Mouse (Mus musculus): Measurements from ENCODE around the gene Agmat. TPM values are rescaled to one million over a fixed set of nuclear protein-coding genes. Genes with fewer than 3 reads are reported as not detected.

The Agmat gene
- total RNA-seq (2021): under 1 TPM in 1 of 2 experiments, not detected in 1; 0.24 TPM

- DNase-seq (ENCODE audit: extremely low spot score in 1 of 2, low spot score in 2 of 2): no peak
- intact Hi-C loops (cut with DNase I): no loop called here
These were observed at the start of gene Agmat for GRCm38 (mm10) chr4:141746578-141747346. TSS of gene Agmat (plus strand) at chr4:141746672.

- no peak for DNase-seq (ENCODE audit: extremely low spot score in 1 of 2, low spot score in 2 of 2)
- intact Hi-C loops (cut with DNase I): no loop called here
These were observed 41.8 kb upstream of the Agmat start for GRCm38 (mm10) chr4:141704625-141705024.

DNA sequence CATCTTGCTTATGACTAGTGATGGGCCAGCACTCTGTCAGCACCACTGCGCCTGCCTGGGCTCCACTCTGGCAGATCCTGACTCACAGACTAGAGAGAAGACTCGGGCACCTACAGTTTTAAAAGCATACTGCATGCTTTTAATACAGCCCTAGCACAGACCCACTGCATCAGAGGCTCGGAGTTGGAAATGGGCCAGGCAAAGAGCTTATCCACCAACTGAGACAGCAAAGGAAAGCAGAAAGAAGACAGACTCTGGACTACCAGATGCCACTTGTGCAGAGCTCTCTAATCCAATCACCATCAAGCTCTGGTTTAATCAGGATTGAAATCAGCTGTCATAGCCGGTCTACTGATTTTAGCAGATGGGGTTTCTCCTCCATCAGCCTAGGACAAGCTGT is 41.1 kb upstream of the Agmat start:
- intact Hi-C loops (cut with DNase I): no loop called here
- DNase-seq (ENCODE audit: extremely low spot score in 1 of 2, low spot score in 2 of 2): peak; percentile 62 to 67

- DNase-seq (ENCODE audit: extremely low spot score in 1 of 2, low spot score in 2 of 2): no peak
- intact Hi-C loops (cut with DNase I): no loop called here
These were observed 38.5 kb upstream of the Agmat start for GRCm38 (mm10) chr4:141708005-141708404.

- DNase-seq (ENCODE audit: extremely low spot score in 1 of 2, low spot score in 2 of 2): no peak
- intact Hi-C loops (cut with DNase I): no loop called here
These were observed 37.5 kb upstream of the Agmat start for GRCm38 (mm10) chr4:141708971-141709370.

- intact Hi-C loops (cut with DNase I): no loop called here
- no peak for DNase-seq (ENCODE audit: extremely low spot score in 1 of 2, low spot score in 2 of 2)
These were observed 35.2 kb upstream of the Agmat start for GRCm38 (mm10) chr4:141711250-141711649.

GRCm38 (mm10) chr4:141713598-141714142 is 32.8 kb upstream of the Agmat start:
- intact Hi-C loops (cut with DNase I): no loop called here

DNA sequence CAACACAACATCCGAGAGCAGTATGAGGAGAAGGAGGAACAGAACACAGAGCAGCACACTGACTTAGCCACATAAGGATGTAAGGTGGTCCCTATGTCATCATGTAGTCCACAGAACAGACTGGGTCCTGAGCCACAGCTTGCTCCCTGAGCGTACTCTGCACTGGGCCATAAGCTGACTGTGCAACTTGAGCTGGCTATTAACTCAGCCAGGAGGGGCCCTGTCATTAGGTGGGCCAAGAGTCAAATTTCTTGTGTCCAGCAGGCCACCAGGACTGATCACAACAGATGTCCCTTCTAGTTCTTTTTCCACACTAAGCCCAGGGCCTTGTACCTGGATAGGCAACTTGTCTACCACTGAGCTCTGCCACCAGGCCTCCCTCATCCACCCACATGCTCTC is 31.4 kb upstream of the Agmat start:
- no peak for DNase-seq (ENCODE audit: extremely low spot score in 1 of 2, low spot score in 2 of 2)
- intact Hi-C loops (cut with DNase I): no loop called here

More at GRCm38 (mm10) chr4:141713598-141714142, 32.8 kb upstream of the Agmat start:
- DNase-seq (ENCODE audit: extremely low spot score in 1 of 2, low spot score in 2 of 2): no peak

- intact Hi-C loops (cut with DNase I): no loop called here
- DNase-seq (ENCODE audit: extremely low spot score in 1 of 2, low spot score in 2 of 2): no peak
These were observed 28.8 kb upstream of the Agmat start for GRCm38 (mm10) chr4:141717633-141718032.

GRCm38 (mm10) chr4:141719304-141719703 is 27.2 kb upstream of the Agmat start:
- no peak for DNase-seq (ENCODE audit: extremely low spot score in 1 of 2, low spot score in 2 of 2)
- intact Hi-C loops (cut with DNase I): no loop called here

DNA sequence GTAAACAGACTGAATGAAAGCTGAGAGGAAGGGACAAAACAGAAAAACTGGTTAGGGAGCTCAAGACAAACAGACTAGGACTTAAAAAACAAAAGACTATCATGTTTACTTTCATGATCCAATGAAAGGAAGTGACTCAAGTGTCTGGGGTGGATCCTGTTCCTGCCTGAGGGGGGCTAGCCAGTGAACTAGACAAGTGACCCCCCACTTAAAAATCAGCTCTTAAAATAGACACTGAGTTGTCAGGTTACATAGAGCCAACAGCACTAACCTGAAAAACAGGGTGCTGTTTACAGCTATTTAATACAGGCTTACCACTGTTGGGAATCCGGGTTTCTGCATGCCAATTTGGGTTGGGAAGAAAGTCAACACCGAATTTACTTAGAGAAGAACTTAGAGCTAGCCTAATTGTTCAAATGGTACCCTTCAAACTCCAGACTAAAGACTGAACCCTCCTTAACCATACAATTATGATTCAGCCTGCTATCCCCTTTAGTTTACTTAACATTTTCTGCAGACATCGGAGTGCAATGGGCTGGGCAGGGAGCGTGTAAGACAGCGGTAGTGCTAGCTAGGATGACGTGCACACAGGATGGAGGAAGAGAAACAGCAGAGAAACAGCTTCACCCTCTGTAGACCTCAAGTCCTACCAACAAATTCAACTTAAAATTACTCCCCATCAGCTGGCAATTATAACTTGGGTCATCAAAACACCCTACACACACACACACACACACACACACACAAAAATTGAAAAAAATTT is 25.5 kb upstream of the Agmat start:
- intact Hi-C loops (cut with DNase I): no loop called here
- DNase-seq (ENCODE audit: extremely low spot score in 1 of 2, low spot score in 2 of 2): no peak

GRCm38 (mm10) chr4:141721961-141722360 is 24.5 kb upstream of the Agmat start:
- DNase-seq (ENCODE audit: extremely low spot score in 1 of 2, low spot score in 2 of 2): no peak
- intact Hi-C loops (cut with DNase I): no loop called here

DNA sequence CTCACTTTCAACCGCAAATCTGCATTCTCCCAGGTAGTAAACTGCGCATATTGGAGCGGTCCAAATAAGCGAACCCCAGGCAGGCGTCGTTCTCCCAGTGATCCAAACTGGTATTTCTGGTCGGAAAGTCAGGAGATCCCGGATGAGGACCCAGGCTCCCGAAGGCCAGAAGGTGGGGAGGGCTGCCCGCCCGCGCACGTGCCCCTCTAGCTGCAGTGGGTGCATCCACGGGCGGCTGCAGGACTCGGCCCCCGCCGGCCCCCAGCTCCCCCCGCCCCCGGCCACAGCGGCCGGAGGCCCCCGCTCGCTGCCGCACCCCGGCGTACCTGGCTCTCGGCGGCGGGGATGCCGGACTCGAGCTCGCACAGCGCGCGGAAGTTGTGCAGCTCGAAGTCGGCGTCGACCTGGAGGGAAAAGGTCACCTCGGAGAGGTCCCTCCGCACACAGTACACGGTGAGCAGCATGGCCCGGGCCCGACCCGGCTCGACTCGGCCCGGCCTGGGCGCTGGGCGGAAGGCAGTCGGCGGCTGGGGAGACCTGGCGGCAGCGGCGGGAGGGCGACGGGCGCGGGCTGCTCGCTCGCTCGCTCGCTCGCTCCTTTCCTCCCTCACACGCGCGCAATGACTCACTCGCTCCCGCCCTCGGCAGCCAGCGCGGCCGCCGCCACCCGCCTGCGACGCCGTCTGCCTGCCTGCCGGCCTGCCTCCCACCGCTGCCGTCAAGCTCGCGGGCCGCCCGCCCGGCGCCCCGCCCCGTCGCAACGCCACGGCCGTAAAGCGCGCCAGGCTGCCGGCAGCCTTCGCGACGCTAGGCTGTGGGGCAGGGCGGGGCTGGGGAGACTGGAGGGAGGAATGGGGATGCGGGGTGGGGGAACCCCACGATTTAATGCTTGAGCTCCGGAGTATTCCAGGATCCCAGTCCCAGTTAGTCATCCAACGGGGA is 23.5 kb upstream of the Agmat start, which contains the start of gene Ddi2:
TSS of gene Ddi2 (minus strand) at position 689 of the 942 bp plus-strand sequence.
- intact Hi-C loops (cut with DNase I): no loop called here
- peak; percentile 81 to 96 for DNase-seq (ENCODE audit: extremely low spot score in 1 of 2, low spot score in 2 of 2)

GRCm38 (mm10) chr4:141723673-141724068 is 22.8 kb upstream of the Agmat start:
- intact Hi-C loops (cut with DNase I): no loop called here
- DNase-seq (ENCODE audit: extremely low spot score in 1 of 2, low spot score in 2 of 2): no peak

- intact Hi-C loops (cut with DNase I): no loop called here
These were observed 21.9 kb upstream of the Agmat start for GRCm38 (mm10) chr4:141724594-141724993.

GRCm38 (mm10) chr4:141725277-141725676 is 21.2 kb upstream of the Agmat start:
- no peak for DNase-seq (ENCODE audit: extremely low spot score in 1 of 2, low spot score in 2 of 2)
- intact Hi-C loops (cut with DNase I): no loop called here

More at GRCm38 (mm10) chr4:141724594-141724993, 21.9 kb upstream of the Agmat start:
- DNase-seq (ENCODE audit: extremely low spot score in 1 of 2, low spot score in 2 of 2): no peak

DNA sequence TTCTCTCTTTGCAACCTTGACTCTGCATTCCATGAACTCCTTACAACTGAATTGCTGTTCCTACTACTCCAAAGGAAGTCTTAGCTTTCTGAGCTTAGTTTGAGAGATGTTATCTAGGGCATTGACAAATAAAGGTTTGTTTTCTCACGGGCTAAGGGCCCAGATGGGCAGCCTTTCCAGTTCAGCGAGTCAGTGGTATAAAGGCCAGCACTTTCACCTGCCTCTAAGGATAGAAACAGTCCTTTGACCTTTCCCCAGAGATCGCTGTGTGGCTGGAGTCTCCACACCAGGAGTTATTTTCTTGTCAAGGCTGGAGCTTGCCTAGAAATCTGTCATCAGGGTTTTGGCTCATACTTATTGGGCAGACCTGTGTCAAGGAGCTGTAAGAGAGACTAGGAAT is 20.7 kb upstream of the Agmat start:
- DNase-seq (ENCODE audit: extremely low spot score in 1 of 2, low spot score in 2 of 2): no peak
- intact Hi-C loops (cut with DNase I): no loop called here

GRCm38 (mm10) chr4:141729266-141729665 is 17.2 kb upstream of the Agmat start:
- intact Hi-C loops (cut with DNase I): no loop called here
- no peak for DNase-seq (ENCODE audit: extremely low spot score in 1 of 2, low spot score in 2 of 2)

GRCm38 (mm10) chr4:141730401-141730800 is 16.1 kb upstream of the Agmat start:
- intact Hi-C loops (cut with DNase I): no loop called here
- no peak for DNase-seq (ENCODE audit: extremely low spot score in 1 of 2, low spot score in 2 of 2)

Data from left cerebral cortex, postnatal 10 days (tissue).